ENCODE assay signal across 8 mouse cellular contexts in genomic region chr13:32411287-32411935, GRCm38 (mm10).
DNase-seq lines count a peak whose midpoint lies in the region; ATAC-seq lines count a peak whose summit lies in the region.

No protein-coding gene starts in this region.

- no peaks in the 10 kb centered on the region for H3K36me3 ChIP-seq in liver, embryonic 12.5 days
- no peaks in the 10 kb centered on the region for H3K36me3 ChIP-seq in midbrain, embryonic 16.5 days (ENCODE audit: control insufficient read depth, insufficient read depth, low read length)
- no peaks in the 10 kb centered on the region for H3K36me3 ChIP-seq in stomach, embryonic 16.5 days (ENCODE audit: control insufficient read depth, insufficient read depth, low read length)

- H3K27ac ChIP-seq in liver, embryonic 12.5 days: no peak overlapping the region
- no peak overlapping the region for H3K27ac ChIP-seq in midbrain, embryonic 16.5 days (ENCODE audit: low read length)
- no peak overlapping the region for H3K27ac ChIP-seq in stomach, embryonic 16.5 days (ENCODE audit: low read length)

- ATAC-seq in liver, embryonic 12.5 days: no peak
- ATAC-seq in inflammation-experienced regulatory T-cells, adult 6 months: peak; percentile 64
- ATAC-seq in midbrain, embryonic 16.5 days: peak; percentile 85
- peak; percentile 40; the same call in 1 of the 2 replicates for ATAC-seq in stomach, embryonic 16.5 days (ENCODE audit: insufficient read depth, low FRiP score)

- H3K9ac ChIP-seq in liver, embryonic 12.5 days: no peak overlapping the region
- no peak overlapping the region for H3K9ac ChIP-seq in midbrain, embryonic 16.5 days (ENCODE audit: low read depth, low read length)
- H3K9ac ChIP-seq in stomach, embryonic 16.5 days (ENCODE audit: low read length): no peak overlapping the region

- no peak overlapping the region for H3K4me2 ChIP-seq in liver, embryonic 12.5 days
- no peak overlapping the region for H3K4me2 ChIP-seq in midbrain, embryonic 16.5 days (ENCODE audit: low read length)
- no peak overlapping the region for H3K4me2 ChIP-seq in stomach, embryonic 16.5 days (ENCODE audit: low read depth, low read length)

- WGBS in liver, embryonic 12.5 days (ENCODE audit: insufficient replicate concordance): 40% methylated on average over 14 of the region's 14 CpGs
- 53% methylated on average over 13 of the region's 14 CpGs for WGBS in midbrain, embryonic 16.5 days
- WGBS in stomach, embryonic 16.5 days: 40% methylated on average over 14 of the region's 14 CpGs

- H3K27me3 ChIP-seq in liver, embryonic 12.5 days (replicated peaks): no peaks in the 10 kb centered on the region; the same call in 1 of the 2 replicates
- no peaks in the 10 kb centered on the region for H3K27me3 ChIP-seq in midbrain, embryonic 16.5 days (ENCODE audit: control insufficient read depth, insufficient read depth, low read depth, low read length)
- H3K27me3 ChIP-seq in stomach, embryonic 16.5 days (ENCODE audit: control insufficient read depth, insufficient read depth, low read length): no peaks in the 10 kb centered on the region

- DNase-seq in liver: peak; percentile 62
- DNase-seq in cerebellum, postnatal 25 days: peak; percentile 54 to 76
- peak; percentile 76 for DNase-seq in gastrocnemius, postnatal 10 days
- peak; percentile 59 to 75 for DNase-seq in left cerebral cortex, postnatal 10 days (ENCODE audit: extremely low spot score in 1 of 2, low spot score in 2 of 2)

- H3K4me1 ChIP-seq in liver, embryonic 12.5 days: no peaks in the 10 kb centered on the region
- no peaks in the 10 kb centered on the region for H3K4me1 ChIP-seq in midbrain, embryonic 16.5 days (ENCODE audit: control insufficient read depth, insufficient read depth, low read length)
- no peaks in the 10 kb centered on the region for H3K4me1 ChIP-seq in stomach, embryonic 16.5 days (ENCODE audit: control insufficient read depth, insufficient read depth, low read length)

- intact Hi-C loops in left cerebral cortex, postnatal 10 days (cut with DNase I): loop anchor here (2.0 to 10.0 kb wide), 2 partner anchors 197 to 611 kb away; no protein-coding TSS in a partner anchor

- no peak overlapping the region for H3K4me3 ChIP-seq in liver, embryonic 12.5 days
- H3K4me3 ChIP-seq in midbrain, embryonic 16.5 days (ENCODE audit: low read depth, low read length): no peak overlapping the region
- H3K4me3 ChIP-seq in stomach, embryonic 16.5 days (replicated peaks; ENCODE audit: low read length): no peak overlapping the region

- no peaks in the 10 kb centered on the region for H3K9me3 ChIP-seq in liver, embryonic 12.5 days (replicated peaks)
- H3K9me3 ChIP-seq in midbrain, embryonic 16.5 days (replicated peaks; ENCODE audit: control insufficient read depth, low read length, poor library complexity, severe bottlenecking): no peaks in the 10 kb centered on the region
- H3K9me3 ChIP-seq in stomach, embryonic 16.5 days (replicated peaks; ENCODE audit: control insufficient read depth, low read length): no peaks in the 10 kb centered on the region
